Mouse (Mus musculus) heart, embryonic 16.5 days (tissue): ENCODE measurements around the gene Wwox. TPM values are rescaled to one million over a fixed set of nuclear protein-coding genes. Genes with fewer than 3 reads are reported as not detected.

Source experiments
- ATAC-seq: fragments of 200-750 bp; cut with Nextera tagmentation; replicated peaks from 2 replicates; pipeline ENCODE4 v1.8.0; 2017; ENCODE audit warnings: moderate number of reproducible peaks; ENCODE audit not compliant: insufficient read depth, low FRiP score; ENCODE audit errors: extremely low read depth
- H3K27ac ChIP-seq: fragments of 300-500 bp; sonication (generic); 2 replicates; pipeline ENCODE4 v1.5.1; 2014; ENCODE audit warnings: mild to moderate bottlenecking, low read length, control low read depth, moderate library complexity
- H3K27me3 ChIP-seq: fragments of 300-500 bp; sonication (generic); 2 replicates; pipeline ENCODE4 v1.6.1; 2014; ENCODE audit warnings: low read length, mixed read lengths; ENCODE audit not compliant: control insufficient read depth, insufficient read depth
- H3K36me3 ChIP-seq: fragments of 300-500 bp; sonication (generic); 2 replicates; pipeline ENCODE4 v1.6.1; 2014; ENCODE audit not compliant: control insufficient read depth, insufficient read depth
- H3K4me1 ChIP-seq: fragments of 300-500 bp; sonication (generic); 2 replicates; pipeline ENCODE4 v1.6.1; 2014; ENCODE audit warnings: low read length, mixed read lengths; ENCODE audit not compliant: control insufficient read depth, insufficient read depth
- H3K4me2 ChIP-seq: fragments of 300-500 bp; sonication (generic); 2 replicates; pipeline ENCODE4 v1.6.1; 2014; ENCODE audit warnings: low read depth, mild to moderate bottlenecking, control low read depth, low read length
- H3K4me3 ChIP-seq: fragments of 300-500 bp; sonication (generic); 2 replicates; pipeline ENCODE4 v1.5.1; 2014; ENCODE audit warnings: mild to moderate bottlenecking, control low read depth, low read length
- H3K9ac ChIP-seq: fragments of 300-500 bp; sonication (generic); 2 replicates; pipeline ENCODE4 v1.6.1; 2014; ENCODE audit warnings: low read length, control low read depth
- H3K9me3 ChIP-seq: fragments of 300-500 bp; sonication (generic); replicated peaks from 2 replicates; pipeline ENCODE4 v1.6.1; 2016; ENCODE audit warnings: low read length; ENCODE audit not compliant: control insufficient read depth
- WGBS: fragments of 180-500 bp; shearing (Covaris S2); extraction: QIAGEN DNeasy Blood & Tissue Kit; methylation state at CpG from one replicate; pipeline ENCODE4 v1.1.7; 2014; 5-methylcytosine and 5-hydroxymethylcytosine counted together
- polyA plus RNA-seq: library from polyadenylated mRNA; unstranded; fragments of >200 nt; fragmentation: Nextera tagmentation; extraction: Ambion mirVana; gene quantifications from 2 replicates; pipeline ENCODE4 v1.2.1, GENCODE M21; 2015

Wwox gene
- polyA plus RNA-seq, 1 experiment from 2014 or later, result 12.8 TPM

GRCm38 (mm10) chr8:114834730-114835129, 395.3 kb downstream of the Wwox start:
- H3K4me1 ChIP-seq, result peaks cover 13% of the 10 kb centered on the region; the same call in 1 of the 2 replicates
- no peak overlapping the region for H3K9ac ChIP-seq
- no peaks in the 10 kb centered on the region for H3K27me3 ChIP-seq
- ATAC-seq, result peak; percentile 64
- no peaks in the 10 kb centered on the region for H3K9me3 ChIP-seq
- peak overlapping the region; percentile 42 for H3K27ac ChIP-seq
- H3K36me3 ChIP-seq, result no peaks in the 10 kb centered on the region
- WGBS, result 45% methylated on average over 15 of the region's 15 CpGs
- no peak overlapping the region for H3K4me3 ChIP-seq
- H3K4me2 ChIP-seq, result peak overlapping the region; percentile 40; the same call in 1 of the 2 replicates

GRCm38 (mm10) chr8:114839998-114840397, 400.5 kb downstream of the Wwox start:
- WGBS, result 80% methylated on average over 10 of the region's 10 CpGs
- H3K9ac ChIP-seq, result no peak overlapping the region
- ATAC-seq, result peak; percentile 65

GRCm38 (mm10) chr8:114847666-114848065, 408.2 kb downstream of the Wwox start:
- Histone ChIP-seq H3K4me2 (no peak overlapping the region), H3K9ac (no peak overlapping the region), H3K27ac (no peak overlapping the region), H3K4me3 (no peak overlapping the region), H3K36me3 (no peaks in the 10 kb centered on the region), H3K4me1 (no peaks in the 10 kb centered on the region), H3K9me3 (no peaks in the 10 kb centered on the region), H3K27me3 (no peaks in the 10 kb centered on the region)
- ATAC-seq, result no peak
- WGBS, result 87% methylated on average over 7 of the region's 7 CpGs

More at GRCm38 (mm10) chr8:114839998-114840397, 400.5 kb downstream of the Wwox start:
- no peak overlapping the region for H3K4me3 ChIP-seq
- H3K4me2 ChIP-seq, result no peak overlapping the region
- H3K27me3 ChIP-seq, result no peaks in the 10 kb centered on the region
- no peaks in the 10 kb centered on the region for H3K9me3 ChIP-seq
- no peaks in the 10 kb centered on the region for H3K36me3 ChIP-seq
- no peak overlapping the region for H3K27ac ChIP-seq
- peaks cover 2% of the 10 kb centered on the region; the same call in 1 of the 2 replicates for H3K4me1 ChIP-seq

- Histone ChIP-seq H3K36me3 (no peaks in the 10 kb centered on the region), H3K27me3 (no peaks in the 10 kb centered on the region), H3K9me3 (no peaks in the 10 kb centered on the region), H3K4me2 (no peak overlapping the region), H3K27ac (no peak overlapping the region), H3K9ac (no peak overlapping the region), H3K4me1 (no peaks in the 10 kb centered on the region), H3K4me3 (no peak overlapping the region)
- no peak for ATAC-seq
- WGBS, result 77% methylated on average over 9 of the region's 9 CpGs
These were observed 410.0 kb downstream of the Wwox start for GRCm38 (mm10) chr8:114849461-114849860.

GRCm38 (mm10) chr8:114850014-114850870, 410.8 kb downstream of the Wwox start:
- Histone ChIP-seq H3K27me3 (no peaks in the 10 kb centered on the region), H3K36me3 (no peaks in the 10 kb centered on the region), H3K4me1 (no peaks in the 10 kb centered on the region), H3K9ac (no peak overlapping the region), H3K9me3 (no peaks in the 10 kb centered on the region), H3K4me3 (no peak overlapping the region), H3K4me2 (no peak overlapping the region), H3K27ac (no peak overlapping the region)
- ATAC-seq, result no peak
- WGBS, result 44% methylated on average over 15 of the region's 15 CpGs

- Histone ChIP-seq H3K4me1 (no peaks in the 10 kb centered on the region), H3K27ac (no peak overlapping the region), H3K4me2 (no peak overlapping the region), H3K9me3 (no peaks in the 10 kb centered on the region), H3K4me3 (no peak overlapping the region), H3K36me3 (no peaks in the 10 kb centered on the region), H3K27me3 (no peaks in the 10 kb centered on the region), H3K9ac (no peak overlapping the region)
- ATAC-seq, result no peak
- WGBS, result 88% methylated on average over 4 of the region's 4 CpGs
These were observed 414.3 kb downstream of the Wwox start for GRCm38 (mm10) chr8:114853765-114854164.

- H3K27me3 ChIP-seq, result no peaks in the 10 kb centered on the region
- no peaks in the 10 kb centered on the region for H3K4me1 ChIP-seq
- no peak overlapping the region for H3K27ac ChIP-seq
- no peaks in the 10 kb centered on the region for H3K9me3 ChIP-seq
- H3K36me3 ChIP-seq, result no peaks in the 10 kb centered on the region
- no peak for ATAC-seq
- no peak overlapping the region for H3K4me2 ChIP-seq
- H3K9ac ChIP-seq, result no peak overlapping the region
- no peak overlapping the region for H3K4me3 ChIP-seq
- 59% methylated on average over 7 of the region's 7 CpGs for WGBS
These were observed 416.4 kb downstream of the Wwox start for GRCm38 (mm10) chr8:114855833-114856232.

GRCm38 (mm10) chr8:114865911-114866310, 426.5 kb downstream of the Wwox start:
- Histone ChIP-seq H3K27ac (no peak overlapping the region), H3K4me3 (no peak overlapping the region), H3K9ac (no peak overlapping the region), H3K9me3 (0 out of 2 replicates have a peak, but pooled peaks cover 2% of the 10 kb centered on the region), H3K27me3 (no peaks in the 10 kb centered on the region), H3K4me2 (no peak overlapping the region), H3K36me3 (no peaks in the 10 kb centered on the region), H3K4me1 (no peaks in the 10 kb centered on the region)
- WGBS, result 69% methylated on average over 3 of the region's 3 CpGs
- no peak for ATAC-seq

- Histone ChIP-seq H3K27me3 (no peaks in the 10 kb centered on the region), H3K4me2 (no peak overlapping the region), H3K27ac (no peak overlapping the region), H3K36me3 (no peaks in the 10 kb centered on the region), H3K9me3 (0 out of 2 replicates have a peak, but pooled peaks cover 2% of the 10 kb centered on the region), H3K9ac (no peak overlapping the region), H3K4me1 (no peaks in the 10 kb centered on the region), H3K4me3 (no peak overlapping the region)
- ATAC-seq, result no peak
- 93% methylated on average over 6 of the region's 6 CpGs for WGBS
These were observed 429.9 kb downstream of the Wwox start for GRCm38 (mm10) chr8:114869321-114869720.
